Mouse (Mus musculus) mature B cell (primary cell): Measurements from ENCODE around the gene Cphx1.
"Not testable (repeated sequence)": the region's sequence is repeated elsewhere in the genome, so short reads cannot be mapped to it uniquely, and the experiment has no call there.

Experiments
- in situ Hi-C: fragments of 300-500 bp; cut with MboI; formaldehyde crosslinking; loops from 2 replicates; pipeline ENCODE4 v1.14.3; 2019

Cphx1 gene

GRCm38 (mm10) chr14:25938004-25938403 is at the start of gene Cphx1:
Cphx1 (plus strand) TSS chr14:25938304.
- in situ Hi-C loops = not testable (repeated sequence)

GRCm38 (mm10) chr14:25894566-25894965 is 43.5 kb upstream of the Cphx1 start:
- in situ Hi-C loops = not testable (repeated sequence)

- in situ Hi-C loops = not testable (repeated sequence)
Observed at GRCm38 (mm10) chr14:25895686-25896085, 42.4 kb upstream of the Cphx1 start.

GRCm38 (mm10) chr14:25903000-25903399 is 35.1 kb upstream of the Cphx1 start, which contains the start of gene Plac9a:
Plac9a (minus strand) TSS chr14:25903100.
- in situ Hi-C loops = not testable (repeated sequence)

- in situ Hi-C loops = not testable (repeated sequence)
Observed at GRCm38 (mm10) chr14:25905243-25905642, 32.9 kb upstream of the Cphx1 start.

GRCm38 (mm10) chr14:25907272-25907671 is 30.8 kb upstream of the Cphx1 start:
- in situ Hi-C loops = not testable (repeated sequence)

- in situ Hi-C loops = not testable (repeated sequence)
Observed at GRCm38 (mm10) chr14:25908976-25909375, 29.1 kb upstream of the Cphx1 start.

- in situ Hi-C loops = not testable (repeated sequence)
Observed at GRCm38 (mm10) chr14:25918427-25919170, 19.5 kb upstream of the Cphx1 start.

GRCm38 (mm10) chr14:25926814-25927561 is 11.1 kb upstream of the Cphx1 start:
- in situ Hi-C loops = not testable (repeated sequence)

GRCm38 (mm10) chr14:25927562-25927881 is 10.6 kb upstream of the Cphx1 start, which contains the start of gene Tmem254a:
Tmem254a (minus strand) TSS chr14:25927672.
- in situ Hi-C loops = not testable (repeated sequence)

- in situ Hi-C loops = not testable (repeated sequence)
Observed at GRCm38 (mm10) chr14:25936867-25937630, 1.1 kb upstream of the Cphx1 start.

- in situ Hi-C loops = not testable (repeated sequence)
Observed at GRCm38 (mm10) chr14:25957861-25958260, 19.8 kb downstream of the Cphx1 start.

- in situ Hi-C loops = not testable (repeated sequence)
Observed at GRCm38 (mm10) chr14:25978371-25979241, 40.5 kb downstream of the Cphx1 start, which contains the start of gene Duxbl1. Duxbl1 (plus strand) TSS chr14:25978577.

- in situ Hi-C loops = not testable (repeated sequence)
Observed at GRCm38 (mm10) chr14:25979242-25979941, 41.3 kb downstream of the Cphx1 start.

- in situ Hi-C loops = not testable (repeated sequence)
Observed at GRCm38 (mm10) chr14:25981880-25982279, 43.8 kb downstream of the Cphx1 start.
